Mouse (Mus musculus) stomach, postnatal 0 days (tissue): ENCODE data around the gene Apol8.

Experiments used
- CTCF ChIP-seq: IDR thresholded peaks from 2 replicates; pipeline ENCODE4 v1.5.1; 2016; ENCODE audit warnings: antibody characterized with exemption, low read depth, mild to moderate bottlenecking, moderate library complexity
- EP300 ChIP-seq: optimal IDR thresholded peaks from 2 replicates; pipeline ENCODE3; 2016; ENCODE audit warnings: antibody characterized with exemption

DNA sequence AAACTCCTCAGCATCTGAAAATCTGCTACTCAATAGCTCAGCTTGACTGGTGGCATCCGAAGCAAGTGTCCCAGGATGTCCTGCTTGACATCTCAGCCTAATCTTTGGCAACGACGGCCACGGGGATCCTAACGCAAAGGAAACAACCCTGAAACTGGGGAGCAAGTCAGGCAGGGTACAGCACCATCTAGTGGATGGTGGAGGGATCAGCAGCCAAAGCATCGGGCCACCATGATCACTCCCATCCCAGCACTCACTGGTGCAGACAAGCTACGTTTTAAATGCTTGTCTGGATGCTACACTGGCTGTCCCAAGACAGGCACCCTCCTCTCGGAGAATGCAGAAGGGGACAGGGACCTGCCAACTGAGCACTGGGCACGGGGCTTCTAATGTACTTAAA lies at the start of gene Apol8:
- TF ChIP-seq CTCF (peak; percentile 93), EP300 (no peak)
